Mouse (Mus musculus) T-cell, adult 2 months (primary cell): ENCODE measurements around the gene Lypla2.

ENCODE experiments used
- DNase-seq: peaks from one replicate; pipeline ENCODE4 v3.0.0; 2022; ENCODE audit warnings: low spot score

Lypla2 gene

DNA sequence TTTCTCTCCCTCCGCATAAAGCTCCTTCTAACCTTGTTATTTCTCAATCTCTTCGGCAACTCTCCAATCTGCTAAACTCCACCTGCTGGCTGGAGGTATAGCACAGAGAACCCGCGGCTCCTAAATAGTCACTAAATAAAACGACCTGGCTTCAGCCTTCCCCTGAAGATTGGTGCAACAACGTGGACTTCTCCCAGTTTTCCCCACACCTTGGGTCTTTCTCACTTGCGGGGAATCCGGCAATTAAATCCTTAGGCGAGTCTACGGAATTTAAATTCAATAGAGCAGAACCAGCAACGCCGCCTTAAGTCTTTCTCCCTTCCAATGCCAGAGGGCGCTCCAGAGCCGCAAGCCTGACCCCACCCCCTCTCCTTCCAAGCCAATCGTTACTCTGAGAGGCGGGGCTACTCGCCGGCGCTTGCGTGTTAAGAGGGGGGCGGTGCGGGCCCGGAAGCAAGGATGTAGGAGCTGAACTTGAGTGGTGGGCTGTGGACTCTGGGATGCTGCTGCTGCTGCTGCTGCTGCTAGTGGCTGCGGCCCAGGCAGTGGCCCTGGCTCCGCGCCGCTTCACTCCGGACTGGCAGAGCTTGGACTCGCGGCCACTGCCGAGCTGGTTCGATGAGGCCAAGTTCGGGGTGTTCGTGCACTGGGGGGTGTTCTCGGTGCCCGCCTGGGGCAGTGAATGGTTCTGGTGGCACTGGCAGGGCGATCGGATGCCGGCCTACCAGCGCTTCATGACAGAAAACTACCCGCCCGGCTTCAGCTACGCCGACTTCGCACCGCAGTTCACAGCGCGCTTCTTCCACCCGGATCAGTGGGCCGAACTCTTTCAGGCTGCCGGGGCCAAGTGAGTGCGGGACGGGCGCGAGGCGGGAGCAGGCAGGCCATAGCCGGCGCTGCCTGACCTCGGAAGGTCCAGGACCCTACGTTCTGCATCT lies 51.9 kb downstream of the Lypla2 start, which contains the start of gene Fuca1:
TSS of gene Fuca1 (plus strand) at position 432 of the 938 bp plus-strand sequence.
- DNase-seq = peak; percentile 97

- no peak for DNase-seq
These were observed 53.2 kb downstream of the Lypla2 start for GRCm38 (mm10) chr4:135919280-135919639.

- DNase-seq = no peak
These were observed 53.7 kb downstream of the Lypla2 start for GRCm38 (mm10) chr4:135918635-135919279.
